Mouse (Mus musculus) natural killer cell, adult 2 months (primary cell): ENCODE measurements at regions not wholly inside any gene's neighbourhood (a gene's known extent, or its start where the extent isn't known, plus 50 kb on each side); places are given as distances from the start of the nearest gene placed in this dataset.

Experiments used
- DNase-seq, 2 experiments: peaks; one replicate each; pipeline ENCODE4 v3.0.0; 2022; ENCODE audit warnings: low spot score in 2 of 2

DNA sequence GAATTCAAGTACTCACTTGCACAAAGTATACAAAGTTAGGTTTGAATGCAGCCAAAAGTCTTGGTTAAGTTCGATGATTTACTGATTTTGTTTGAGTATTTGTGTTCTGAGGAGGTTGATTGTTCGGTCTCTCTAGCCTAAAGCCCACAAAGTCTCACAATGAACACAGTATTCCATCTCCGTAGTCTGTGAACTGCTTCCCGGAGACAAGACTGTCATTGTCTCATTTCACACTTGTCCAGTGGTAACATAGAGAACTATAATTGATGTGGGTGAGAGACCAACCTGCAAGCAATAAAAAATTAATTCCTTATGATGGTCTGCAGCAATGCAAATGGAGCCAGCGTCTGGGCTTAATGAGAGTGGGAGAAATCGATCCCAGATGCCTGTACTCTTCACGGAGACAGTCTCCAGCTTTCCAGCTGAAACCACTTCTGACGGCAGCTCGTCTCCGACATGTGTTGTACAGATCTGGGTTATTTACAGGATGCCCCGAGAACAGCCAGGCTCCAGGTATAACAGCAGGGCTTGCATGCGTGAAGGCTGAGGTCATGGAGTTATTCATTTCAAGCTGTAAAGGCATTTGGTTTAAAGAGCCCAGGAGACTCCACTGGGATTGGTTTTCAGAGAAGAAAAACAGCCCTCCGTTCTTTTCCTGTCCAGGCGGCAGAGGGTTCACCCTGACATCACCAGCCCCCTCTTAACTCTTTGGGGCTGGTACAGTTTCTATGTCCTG, 75.2 kb downstream of the Asb13 start:
- DNase-seq: no peak
